8 mouse cellular contexts compared by ENCODE assay signal in genomic region chr13:58471704-58472103, GRCm38 (mm10).
DNase-seq lines count a peak whose midpoint lies in the region; ATAC-seq and TF ChIP-seq lines count a peak whose summit lies in the region.

No protein-coding gene starts in this region.

- no peaks in the 10 kb centered on the region for H3K79me2 ChIP-seq in CH12.LX (replicated peaks; ENCODE audit: control insufficient read depth, extremely low read depth, insufficient read depth, poor library complexity, severe bottlenecking)

- peaks cover 19% of the 10 kb centered on the region for H3K4me1 ChIP-seq in heart, embryonic 13.5 days
- peaks cover 0 to 13% of the 10 kb centered on the region in 2 experiments; a peak in 3 of 4 replicates for H3K4me1 ChIP-seq in CH12.LX (ENCODE audit: control insufficient read depth in 1 of 2, insufficient read depth in 2 of 2)
- peaks cover 3% of the 10 kb centered on the region; the same call in 1 of the 2 replicates for H3K4me1 ChIP-seq in embryonic fibroblast, embryonic 13.5 days (ENCODE audit: control insufficient read depth, insufficient read depth, low read length)
- H3K4me1 ChIP-seq in midbrain, postnatal 0 days (ENCODE audit: insufficient read depth, low read length) = no peaks in the 10 kb centered on the region

- peak overlapping the region; percentile 74 for H3K9ac ChIP-seq in heart, embryonic 13.5 days
- H3K9ac ChIP-seq in CH12.LX (ENCODE audit: insufficient read depth, low read depth) = no peak overlapping the region
- no peak overlapping the region for H3K9ac ChIP-seq in midbrain, postnatal 0 days (replicated peaks; ENCODE audit: low read length, poor library complexity, severe bottlenecking)

- peaks cover 34% of the 10 kb centered on the region for H3K27me3 ChIP-seq in heart, embryonic 13.5 days (replicated peaks)
- peaks cover 6% of the 10 kb centered on the region for H3K27me3 ChIP-seq in CH12.LX (replicated peaks)
- H3K27me3 ChIP-seq in midbrain, postnatal 0 days (ENCODE audit: insufficient read depth, low read length) = no peaks in the 10 kb centered on the region

- peak overlapping the region; percentile 49 for H3K4me3 ChIP-seq in heart, embryonic 13.5 days
- H3K4me3 ChIP-seq in CH12.LX (replicated peaks in 1 of 3; ENCODE audit: low read depth in 2 of 3, low read length in 2 of 3, poor library complexity in 1 of 3) = no peak overlapping the region
- peak overlapping the region; percentile 0; the same call in 1 of the 2 replicates for H3K4me3 ChIP-seq in embryonic fibroblast, embryonic 13.5 days (ENCODE audit: insufficient read depth, low read length)
- peak overlapping the region; percentile 22 for H3K4me3 ChIP-seq in midbrain, postnatal 0 days (ENCODE audit: low read depth, low read length)

- no peak for ATAC-seq in heart, embryonic 13.5 days (ENCODE audit: extremely low read depth, insufficient number of reproducible peaks, low FRiP score, low TSS enrichment)
- ATAC-seq in midbrain, postnatal 0 days (ENCODE audit: low FRiP score) = no peak
- ATAC-seq in erythroid progenitor cell, adult 5-6 weeks (replicated peaks; ENCODE audit: low FRiP score, poor library complexity, severe bottlenecking) = no peak

- TF ChIP-seq POLR2A in CH12.LX (IDR thresholded peaks at IDR 0.05; ENCODE audit: low read depth, low read length) = no peak
- no peak for TF ChIP-seq POLR2A in embryonic fibroblast, embryonic 13.5 days (IDR thresholded peaks at IDR 0.05; ENCODE audit: low read depth, low read length)

- no peak for TF ChIP-seq EP300 in CH12.LX (IDR thresholded peaks at IDR 0.05; ENCODE audit: low read length)

- H3K4me2 ChIP-seq in heart, embryonic 13.5 days = peak overlapping the region; percentile 76
- H3K4me2 ChIP-seq in CH12.LX (ENCODE audit: insufficient read depth, low read depth, poor library complexity, severe bottlenecking) = peak overlapping the region; percentile 88
- H3K4me2 ChIP-seq in midbrain, postnatal 0 days (ENCODE audit: low read depth, low read length, poor library complexity, severe bottlenecking) = peak overlapping the region; percentile 38

- in situ Hi-C loops in CH12.LX (cut with MboI; ENCODE audit: low pct_ligation_motif_present, low pct_unique_long_range_greater_than_20kb, low sequenced_read_pairs) = no loop called here

- no peak for TF ChIP-seq CTCF in CH12.LX (conservative IDR thresholded peaks at IDR 0.05 in 1 of 2, IDR thresholded peaks at IDR 0.05 in 1 of 2; ENCODE audit: low read depth in 2 of 2, low read length in 2 of 2)
- no peak for TF ChIP-seq CTCF in embryonic fibroblast, embryonic 13.5 days (IDR thresholded peaks at IDR 0.05; ENCODE audit: borderline replicate concordance, insufficient read depth, low read length)
- TF ChIP-seq CTCF in midbrain, postnatal 0 days (IDR thresholded peaks at IDR 0.05) = no peak

- 6% methylated on average over 16 of the region's 16 CpGs for WGBS in heart, embryonic 13.5 days
- 3% methylated on average over 16 of the region's 16 CpGs for WGBS in midbrain, postnatal 0 days

- H3K9me3 ChIP-seq in heart, embryonic 13.5 days = peaks cover 9% of the 10 kb centered on the region; the same call in 1 of the 2 replicates
- H3K9me3 ChIP-seq in CH12.LX (replicated peaks; ENCODE audit: low read length) = peaks cover 6% of the 10 kb centered on the region
- no peaks in the 10 kb centered on the region for H3K9me3 ChIP-seq in midbrain, postnatal 0 days (ENCODE audit: low read length)

- no peak for TF ChIP-seq RAD21 in CH12.LX (IDR thresholded peaks at IDR 0.05; ENCODE audit: low read depth, low read length)

- no peaks in the 10 kb centered on the region for H3K36me3 ChIP-seq in heart, embryonic 13.5 days
- H3K36me3 ChIP-seq in CH12.LX (replicated peaks in 1 of 2; ENCODE audit: control insufficient read depth in 1 of 2, insufficient read depth in 1 of 2, low read length in 1 of 2) = no peaks in the 10 kb centered on the region
- H3K36me3 ChIP-seq in midbrain, postnatal 0 days (ENCODE audit: insufficient read depth, low read length) = no peaks in the 10 kb centered on the region

- H3K27ac ChIP-seq in heart, embryonic 13.5 days (replicated peaks) = no peak overlapping the region
- no peak overlapping the region for H3K27ac ChIP-seq in CH12.LX (ENCODE audit: insufficient read depth, low read depth)
- no peak overlapping the region for H3K27ac ChIP-seq in embryonic fibroblast, embryonic 13.5 days (ENCODE audit: insufficient read depth, low read length)
- H3K27ac ChIP-seq in midbrain, postnatal 0 days (ENCODE audit: low read depth, low read length) = no peak overlapping the region

- no peak for DNase-seq in heart, adult 11 months
- peak; percentile 17 for DNase-seq in CH12.LX (ENCODE audit: extremely low read depth)
- peak; percentile 29 to 52 for DNase-seq in kidney, postnatal 36 days
- no peak for DNase-seq in midbrain, postnatal 0 days (ENCODE audit: low spot score)
- DNase-seq in gastrocnemius, adult 18-20 months (ENCODE audit: low spot score) = no peak

- dilution Hi-C loops in CH12.LX (cut with MboI; ENCODE audit: extremely low pct_ligation_motif_present, extremely low pct_unique_long_range_greater_than_20kb, low sequenced_read_pairs) = no loop called here

TF ChIP-seq in CH12.LX, 34 proteins besides CTCF, POLR2A, EP300 and RAD21:
- TF ChIP-seq MEF2A (IDR thresholded peaks at IDR 0.05; ENCODE audit: borderline replicate concordance, low read depth, low read length) (no peak), GABPA (IDR thresholded peaks at IDR 0.05; ENCODE audit: insufficient replicate concordance, low read depth, low read length) (no peak), IRF4 (IDR thresholded peaks at IDR 0.05; ENCODE audit: low read depth, low read length) (no peak), MYC (IDR thresholded peaks at IDR 0.05; ENCODE audit: low read depth, low read length) (no peak)

Comparison
In these comparisons a context has a peak if more than half of its experiments do, and no peak if none do; other contexts are left out.
1. H3K4me2 ChIP-seq: peak in every context shown above with its lines; median percentile 88 in CH12.LX; 76 in heart, embryonic 13.5 days; 38 in midbrain, postnatal 0 days.
2. H3K4me3 ChIP-seq: peak in heart, embryonic 13.5 days (single experiment), embryonic fibroblast, embryonic 13.5 days (single experiment) and midbrain, postnatal 0 days (single experiment); none in CH12.LX (0 of 3).
3. DNase-seq: peak in CH12.LX (single experiment) and kidney, postnatal 36 days (2 of 2); none in heart, adult 11 months (single experiment), midbrain, postnatal 0 days (single experiment) and gastrocnemius, adult 18-20 months (single experiment).